Mouse (Mus musculus) liver, adult 2 months (tissue): Measurements from ENCODE around the gene Raf1.

Experiments
- CTCF ChIP-seq: fragments of 200-500 bp; IDR thresholded peaks from 2 replicates; pipeline ENCODE4 v1.5.1; 2011; ENCODE audit warnings: low read depth, low read length, control low read depth
- POLR2A ChIP-seq: fragments of 200-500 bp; IDR thresholded peaks from 2 replicates; pipeline ENCODE4 v1.6.1; 2011; ENCODE audit warnings: low read length, control low read depth; ENCODE audit not compliant: insufficient read depth; ENCODE audit errors: extremely low read depth

GRCm38 (mm10) chr6:115688589-115688988, 12.2 kb upstream of the Raf1 start:
- TF ChIP-seq CTCF = no peak
- no peak for TF ChIP-seq POLR2A
